Mouse (Mus musculus) stomach, embryonic 14.5 days (tissue): ENCODE data around the gene Morn5. TPM values are rescaled to one million over a fixed set of nuclear protein-coding genes. Genes with fewer than 3 reads are reported as not detected.

Source experiments
- ATAC-seq: fragments of 200-750 bp; cut with Nextera tagmentation; 2 replicates; pipeline ENCODE4 v1.8.0; 2017; ENCODE audit warnings: low read depth, moderate TSS enrichment; ENCODE audit not compliant: insufficient number of reproducible peaks, insufficient read depth, low FRiP score
- H3K27ac ChIP-seq: fragments of 300-500 bp; sonication (generic); 2 replicates; pipeline ENCODE4 v1.5.1; 2014; ENCODE audit warnings: mild to moderate bottlenecking, low read length, moderate library complexity, mixed read lengths
- H3K27me3 ChIP-seq: fragments of 300-500 bp; sonication (generic); 2 replicates; pipeline ENCODE4 v1.6.1; 2014; ENCODE audit warnings: low read length, control low read depth, mixed read lengths; ENCODE audit not compliant: control insufficient read depth, insufficient read depth
- H3K36me3 ChIP-seq: fragments of 300-500 bp; sonication (generic); 2 replicates; pipeline ENCODE4 v1.6.1; 2014; ENCODE audit warnings: mild to moderate bottlenecking, control low read depth, low read length, moderate library complexity, mixed read lengths; ENCODE audit not compliant: control insufficient read depth, insufficient read depth
- H3K4me1 ChIP-seq: fragments of 300-500 bp; sonication (generic); 2 replicates; pipeline ENCODE4 v1.6.1; 2014; ENCODE audit warnings: low read length, control low read depth, mixed read lengths; ENCODE audit not compliant: control insufficient read depth, insufficient read depth
- H3K4me2 ChIP-seq: fragments of 300-500 bp; sonication (generic); replicated peaks from 2 replicates; pipeline ENCODE4 v1.6.1; 2014; ENCODE audit warnings: low read depth, low read length, control low read depth
- H3K4me3 ChIP-seq: fragments of 300-500 bp; sonication (generic); 2 replicates; pipeline ENCODE4 v1.5.1; 2014; ENCODE audit warnings: low read depth, low read length, control low read depth
- H3K9ac ChIP-seq: fragments of 300-500 bp; sonication (generic); replicated peaks from 2 replicates; pipeline ENCODE4 v1.6.1; 2014; ENCODE audit warnings: low read depth, mild to moderate bottlenecking, control low read depth, low read length, moderate library complexity, mixed read lengths
- H3K9me3 ChIP-seq: fragments of 300-500 bp; sonication (generic); 2 replicates; pipeline ENCODE4 v1.6.1; 2016; ENCODE audit warnings: low read depth, low read length, control low read depth; ENCODE audit not compliant: control insufficient read depth
- WGBS: fragments of 180-500 bp; shearing (Covaris S2); extraction: QIAGEN DNeasy Blood & Tissue Kit; methylation state at CpG from one replicate; pipeline ENCODE4 v1.1.7; 2014; 5-methylcytosine and 5-hydroxymethylcytosine counted together
- polyA plus RNA-seq: library from polyadenylated mRNA; unstranded; fragments of >200 nt; fragmentation: Nextera tagmentation; extraction: Ambion mirVana; gene quantifications from 2 replicates; pipeline ENCODE4 v1.2.1, GENCODE M21; 2014

Morn5 gene
- polyA plus RNA-seq, 1 experiment from 2014 or later = not detected

DNA sequence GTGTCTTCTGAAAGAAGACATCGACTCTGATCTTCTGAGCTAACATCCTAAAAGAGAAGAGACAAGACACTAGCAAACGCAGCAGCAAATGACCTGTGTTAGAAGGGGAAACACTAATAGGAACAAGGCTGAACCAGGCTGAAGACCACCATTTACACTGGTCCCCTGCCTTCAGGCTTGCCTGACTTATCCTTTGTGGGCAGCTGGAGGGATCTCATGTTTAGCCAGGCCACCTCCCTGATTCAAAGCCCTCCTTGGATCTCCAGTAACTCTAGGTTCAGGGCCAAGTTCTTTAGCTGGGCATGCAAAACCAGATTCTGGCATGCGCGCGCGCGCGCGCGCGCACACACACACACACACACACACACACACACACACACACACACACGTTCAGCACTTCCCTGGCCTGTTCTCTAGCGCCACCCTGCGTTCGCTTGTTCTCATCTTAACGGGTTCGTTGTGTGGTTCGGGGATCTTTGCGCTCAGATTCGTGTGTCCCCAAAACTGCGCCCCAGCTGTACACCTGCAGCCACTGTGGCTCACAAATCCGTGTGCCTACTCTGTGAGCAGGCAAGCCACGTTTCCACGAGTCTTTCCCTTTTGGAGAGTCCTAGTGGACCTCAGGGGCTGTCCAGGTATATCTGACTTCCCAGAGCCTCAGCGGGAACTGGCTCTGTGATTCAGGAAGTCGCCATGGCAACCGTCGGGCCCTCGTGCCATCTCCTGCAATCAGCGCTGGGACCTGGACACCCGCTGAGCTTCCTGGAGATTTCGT is 27.7 kb upstream of the Morn5 start:
- no peaks in the 10 kb centered on the region for H3K36me3 ChIP-seq
- H3K9me3 ChIP-seq = no peaks in the 10 kb centered on the region
- H3K9ac ChIP-seq = no peak overlapping the region
- no peaks in the 10 kb centered on the region for H3K27me3 ChIP-seq
- H3K4me1 ChIP-seq = no peaks in the 10 kb centered on the region
- no peak for ATAC-seq
- H3K4me2 ChIP-seq = peak overlapping the region; percentile 27
- H3K4me3 ChIP-seq = peak overlapping the region; percentile 4; the same call in 1 of the 2 replicates
- H3K27ac ChIP-seq = no peak overlapping the region
- WGBS = 7% methylated on average over 32 of the region's 32 CpGs

DNA sequence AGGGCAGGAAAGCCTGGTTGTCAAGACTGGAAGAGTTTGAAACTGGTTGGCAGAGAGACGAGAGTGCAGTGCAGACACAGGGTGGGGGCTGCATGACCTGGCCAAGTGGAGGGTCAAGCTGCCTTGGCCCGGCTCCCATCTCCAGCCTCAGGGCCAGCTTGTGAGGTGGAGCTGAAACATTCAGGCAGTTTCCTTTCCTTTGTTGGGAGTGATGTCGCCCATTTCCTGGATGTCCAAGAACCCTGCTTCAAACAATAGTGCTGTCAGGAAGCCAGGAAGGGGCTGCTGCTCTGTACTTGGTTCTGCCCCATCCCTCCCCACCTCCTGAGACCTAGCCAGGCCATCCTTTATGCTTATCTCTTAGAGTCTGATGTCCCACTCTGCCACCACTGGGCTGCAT is 26.0 kb upstream of the Morn5 start:
- WGBS = 72% methylated on average over 3 of the region's 3 CpGs
- H3K27me3 ChIP-seq = no peaks in the 10 kb centered on the region
- H3K9ac ChIP-seq = no peak overlapping the region
- H3K4me3 ChIP-seq = no peak overlapping the region
- H3K27ac ChIP-seq = no peak overlapping the region
- no peak overlapping the region for H3K4me2 ChIP-seq
- no peaks in the 10 kb centered on the region for H3K36me3 ChIP-seq
- ATAC-seq = no peak
- H3K4me1 ChIP-seq = no peaks in the 10 kb centered on the region
- H3K9me3 ChIP-seq = no peaks in the 10 kb centered on the region

DNA sequence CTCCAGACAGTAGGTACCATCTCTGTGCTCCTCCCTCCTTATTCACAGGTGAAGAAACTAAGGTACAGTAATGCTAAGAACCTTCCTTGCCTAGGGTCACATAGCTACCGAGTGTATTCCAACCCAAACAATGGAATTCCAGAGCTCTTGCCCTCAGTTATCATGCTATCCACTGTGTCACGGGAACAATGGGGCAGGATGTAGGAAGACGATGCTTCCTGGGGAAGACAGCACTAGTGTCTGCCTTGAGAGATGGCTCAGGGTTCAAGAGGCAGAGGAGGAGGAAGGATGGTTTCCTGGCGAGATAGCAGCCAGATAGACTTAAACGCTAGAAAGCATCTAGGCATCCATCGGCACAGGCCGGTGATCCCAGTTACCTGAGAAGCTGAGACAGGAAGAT is 16.4 kb upstream of the Morn5 start:
- WGBS = 80% methylated on average over 7 of the region's 7 CpGs
- no peak overlapping the region for H3K27ac ChIP-seq
- ATAC-seq = no peak

DNA sequence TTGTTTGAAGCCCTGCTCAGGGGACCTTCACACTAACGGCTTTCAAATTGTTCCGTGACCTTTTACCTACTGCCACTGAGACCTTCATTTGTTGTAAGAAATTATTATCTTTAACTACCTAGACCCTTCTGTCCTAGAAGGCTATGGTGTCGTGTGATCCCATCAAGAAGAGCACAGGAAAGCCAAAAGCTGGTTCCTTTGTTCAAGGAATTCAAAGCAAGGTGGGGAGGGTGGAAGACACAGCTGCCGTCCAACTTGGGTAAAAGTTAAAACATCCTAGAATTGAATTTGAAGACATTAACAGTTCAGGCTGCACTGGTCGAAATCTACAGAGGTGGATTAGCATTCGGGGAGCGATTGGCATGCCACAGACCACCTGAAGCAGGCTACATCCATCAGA is 15.3 kb upstream of the Morn5 start:
- no peaks in the 10 kb centered on the region for H3K4me1 ChIP-seq
- peaks cover 16% of the 10 kb centered on the region for H3K36me3 ChIP-seq
- H3K4me3 ChIP-seq = no peak overlapping the region
- H3K9ac ChIP-seq = no peak overlapping the region
- WGBS = 77% methylated on average over 7 of the region's 7 CpGs
- H3K9me3 ChIP-seq = no peaks in the 10 kb centered on the region; the same call in 1 of the 2 replicates
- no peaks in the 10 kb centered on the region for H3K27me3 ChIP-seq
- no peak for ATAC-seq
- no peak overlapping the region for H3K27ac ChIP-seq
- no peak overlapping the region for H3K4me2 ChIP-seq

More for the DNA sequence above, 16.4 kb upstream of the Morn5 start:
- Histone ChIP-seq H3K4me2 (no peak overlapping the region), H3K9me3 (no peaks in the 10 kb centered on the region; the same call in 1 of the 2 replicates), H3K9ac (no peak overlapping the region), H3K36me3 (peaks cover 9% of the 10 kb centered on the region), H3K4me1 (no peaks in the 10 kb centered on the region), H3K4me3 (no peak overlapping the region), H3K27me3 (no peaks in the 10 kb centered on the region)

DNA sequence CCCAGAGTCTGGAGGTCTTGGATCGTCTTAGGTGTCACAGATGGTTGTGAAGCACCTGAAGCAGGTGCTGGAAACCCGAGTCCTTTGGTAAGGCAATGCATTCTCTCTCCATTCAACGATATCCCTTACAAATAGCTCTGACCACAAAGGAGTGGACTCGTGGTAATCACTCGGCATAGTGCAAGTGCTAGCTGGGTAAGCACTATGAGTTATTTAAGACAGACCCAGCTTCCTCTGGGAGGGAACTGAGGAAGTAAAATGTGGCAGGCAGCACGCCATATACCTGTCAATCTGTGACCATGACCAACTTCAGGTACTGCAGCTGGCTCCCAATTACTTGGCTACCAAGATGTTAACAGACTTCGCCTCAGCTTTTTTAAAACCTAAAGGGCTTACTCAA is 14.4 kb upstream of the Morn5 start:
- H3K9ac ChIP-seq = no peak overlapping the region
- H3K4me2 ChIP-seq = no peak overlapping the region
- H3K4me1 ChIP-seq = no peaks in the 10 kb centered on the region
- no peaks in the 10 kb centered on the region; the same call in 1 of the 2 replicates for H3K9me3 ChIP-seq
- peaks cover 24% of the 10 kb centered on the region for H3K36me3 ChIP-seq
- ATAC-seq = no peak
- H3K4me3 ChIP-seq = no peak overlapping the region
- no peaks in the 10 kb centered on the region for H3K27me3 ChIP-seq
- no peak overlapping the region for H3K27ac ChIP-seq
- WGBS = 87% methylated on average over 7 of the region's 7 CpGs

DNA sequence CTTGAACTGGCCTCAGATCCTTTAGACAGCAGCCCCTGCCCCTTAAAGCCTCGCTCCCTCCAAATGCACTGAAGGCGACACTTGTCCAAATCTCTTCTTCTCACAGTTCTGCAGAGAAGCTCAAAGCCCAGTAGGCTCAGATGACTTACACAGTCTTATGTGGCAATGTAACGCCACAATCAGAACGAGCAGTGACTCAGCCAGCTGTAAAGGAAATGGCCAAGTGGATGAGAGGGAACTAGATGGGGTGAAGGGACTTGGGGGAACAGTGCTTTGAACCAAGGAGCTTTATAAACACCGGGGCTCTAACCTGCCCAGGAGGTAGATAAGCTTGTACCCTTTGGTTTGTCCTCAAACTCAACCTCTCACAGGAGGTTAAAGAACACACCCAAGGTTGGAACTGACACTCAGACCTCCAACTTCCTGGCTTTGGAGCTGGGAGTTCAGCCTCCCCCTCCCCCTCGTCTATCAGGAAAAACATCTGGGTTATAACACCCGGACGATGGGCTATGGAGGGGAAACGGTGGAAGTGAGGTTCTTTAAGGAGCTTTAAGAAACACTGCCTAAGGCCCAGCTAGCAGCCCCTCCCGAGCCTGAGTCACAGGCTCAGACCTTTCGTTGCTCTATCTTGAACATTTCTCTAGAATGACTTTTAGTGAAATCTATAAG is 13.7 kb upstream of the Morn5 start:
- Histone ChIP-seq H3K27me3 (no peaks in the 10 kb centered on the region), H3K4me3 (no peak overlapping the region), H3K36me3 (peaks cover 24% of the 10 kb centered on the region), H3K9ac (no peak overlapping the region), H3K27ac (no peak overlapping the region), H3K4me2 (no peak overlapping the region), H3K9me3 (no peaks in the 10 kb centered on the region; the same call in 1 of the 2 replicates), H3K4me1 (no peaks in the 10 kb centered on the region)
- WGBS = 58% methylated on average over 11 of the region's 11 CpGs
- no peak for ATAC-seq

DNA sequence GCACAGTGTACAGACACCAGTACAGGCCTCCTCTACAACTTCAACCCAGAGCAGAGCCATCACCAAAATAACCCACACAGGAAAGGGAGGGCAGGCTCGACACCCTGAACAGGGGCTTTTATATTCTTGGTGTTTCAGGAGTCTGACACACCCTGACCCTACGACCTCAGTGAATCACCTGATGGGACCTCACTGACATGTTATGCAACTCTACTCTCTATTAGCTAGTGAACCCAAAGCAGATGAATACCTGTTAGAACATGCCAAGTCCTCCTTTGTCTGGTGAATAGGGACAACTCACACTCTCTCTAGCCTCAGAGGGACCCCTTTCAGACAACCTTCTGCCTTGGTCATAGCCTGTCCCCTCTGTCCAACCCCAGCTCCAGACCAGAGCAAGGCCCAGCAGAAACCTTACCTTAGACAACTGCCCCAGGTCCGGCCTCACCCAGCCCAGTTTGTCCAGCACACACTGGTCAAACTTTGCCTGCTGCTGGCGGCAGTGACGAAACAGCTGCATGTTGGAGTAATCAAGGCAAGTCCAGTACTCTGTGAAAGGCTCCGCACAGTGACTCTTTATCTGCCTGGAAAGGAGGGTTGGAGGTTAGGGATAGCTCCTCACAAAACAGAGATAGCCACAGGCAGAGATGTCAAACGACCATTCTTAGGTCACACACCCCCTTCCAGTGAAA is 9.8 kb upstream of the Morn5 start:
- 79% methylated on average over 7 of the region's 7 CpGs for WGBS
- no peak for ATAC-seq

DNA sequence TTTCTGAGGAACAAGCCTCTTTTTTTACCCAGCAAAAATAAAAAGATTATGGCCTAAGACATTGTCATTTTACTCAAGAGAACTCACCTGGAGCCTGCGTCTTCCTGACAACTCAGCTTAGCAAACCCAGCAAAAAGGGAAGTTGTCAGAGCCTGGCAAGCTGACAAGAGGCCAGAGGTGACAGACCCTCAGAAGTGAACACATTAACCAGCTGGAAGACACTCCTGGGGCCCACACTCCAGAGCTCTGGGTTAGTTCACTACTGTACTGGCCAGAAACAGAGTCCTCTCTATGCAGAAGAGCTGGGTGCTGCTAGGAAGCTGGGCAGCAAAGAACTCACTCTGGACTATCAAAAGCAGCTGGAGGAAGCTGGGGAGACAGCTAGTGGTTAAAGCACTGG is 8.4 kb upstream of the Morn5 start:
- 53% methylated on average over 1 of the region's 1 CpGs for WGBS
- Histone ChIP-seq H3K36me3 (peaks cover 36% of the 10 kb centered on the region), H3K9me3 (no peaks in the 10 kb centered on the region), H3K4me3 (no peak overlapping the region), H3K27me3 (no peaks in the 10 kb centered on the region), H3K4me2 (no peak overlapping the region), H3K4me1 (peaks cover 4% of the 10 kb centered on the region; the same call in 1 of the 2 replicates), H3K9ac (no peak overlapping the region), H3K27ac (no peak overlapping the region)
- ATAC-seq = no peak

More for the DNA sequence above, 9.8 kb upstream of the Morn5 start:
- no peak overlapping the region for H3K27ac ChIP-seq
- no peaks in the 10 kb centered on the region for H3K9me3 ChIP-seq
- H3K27me3 ChIP-seq = no peaks in the 10 kb centered on the region
- peaks cover 36% of the 10 kb centered on the region for H3K36me3 ChIP-seq
- peaks cover 4% of the 10 kb centered on the region; the same call in 1 of the 2 replicates for H3K4me1 ChIP-seq
- no peak overlapping the region for H3K9ac ChIP-seq
- no peak overlapping the region for H3K4me3 ChIP-seq
- no peak overlapping the region for H3K4me2 ChIP-seq
